Mouse (Mus musculus) neutrophil, adult 59 days (primary cell): ENCODE results near the gene Zcchc10. TPM values are rescaled to one million over a fixed set of nuclear protein-coding genes. Genes with fewer than 3 reads are reported as not detected.

Experiments
- total RNA-seq, 2 experiments: library from RNA; stranded (reverse); gene quantifications; 1 replicate in 1 of 2; 2 replicates in 1 of 2; pipeline ENCODE4 v1.2.4; 2023

Gene Zcchc10
- total RNA-seq = 10 to 100 TPM in 1 of 2 experiments, 1 to 10 TPM in 1; 7.6 to 10.6 TPM

GRCm38 (mm10) chr11:53324512-53324968, at the start of gene Zcchc10:
TSS of gene Zcchc10 (plus strand) at chr11:53324679.

GRCm38 (mm10) chr11:53300330-53301166, 23.9 kb upstream of the Zcchc10 start, which contains the start of gene Hspa4:
TSS of gene Hspa4 (minus strand) at chr11:53300457.

GRCm38 (mm10) chr11:53350291-53351223, 26.1 kb downstream of the Zcchc10 start, which contains the start of gene Aff4:
TSS of gene Aff4 (plus strand) at chr11:53350833.

Other genes starting within 250 kb of the Zcchc10 start
- 10 to 100 TPM; 57.5 to 63.3 TPM for gene Hspa4, start 24.2 kb upstream of the Zcchc10 start, total RNA-seq
- gene Aff4, start 26.2 kb downstream of the Zcchc10 start, total RNA-seq = 100 to 1,000 TPM in 1 of 2 experiments, 10 to 100 TPM in 1; 94.9 to 100 TPM
- not detected for gene Leap2, start 98.5 kb downstream of the Zcchc10 start, total RNA-seq
- 100 to 1,000 TPM; 201 to 206 TPM for gene Uqcrq, start 106.2 kb downstream of the Zcchc10 start, total RNA-seq
- under 1 TPM; 0.58 to 0.71 TPM for gene Gdf9, start 106.3 kb downstream of the Zcchc10 start, total RNA-seq
- not detected for gene Gm10447, start 132.4 kb downstream of the Zcchc10 start, total RNA-seq
- under 1 TPM; 0.18 to 0.60 TPM for gene Shroom1, start 132.5 kb downstream of the Zcchc10 start, total RNA-seq
- not detected for gene Gm9837, start 145.8 kb downstream of the Zcchc10 start, total RNA-seq
- not detected for gene Gm9945, start 155.5 kb downstream of the Zcchc10 start, total RNA-seq
- under 1 TPM; 0.33 to 0.42 TPM for gene Sowaha, start 155.6 kb downstream of the Zcchc10 start, total RNA-seq
- gene Sept8, start 194.6 kb downstream of the Zcchc10 start, total RNA-seq = 1 to 10 TPM; 4.6 to 8.5 TPM
- gene Kif3a, start 242.7 kb downstream of the Zcchc10 start, total RNA-seq = 1 to 10 TPM; 1.6 to 4.2 TPM